Comparison of ENCODE assay signal across 26 mouse cellular contexts in genomic region chr4:155746575-155747490, GRCm38 (mm10). TPM values are rescaled to one million over a fixed set of nuclear protein-coding genes. Genes with fewer than 3 reads are reported as not detected.
DNase-seq lines count a peak whose midpoint lies in the region; ATAC-seq and TF ChIP-seq lines count a peak whose summit lies in the region.
"Had no signal": no experiment of that assay in that cellular context is flagged by ENCODE, and none has a peak within 500 bp of the region (broad histone marks: within the 10 kb centered on the region; RNA-seq: fewer than 3 reads in every experiment).

No protein-coding gene starts in this region.

- no peaks in the 10 kb centered on the region for H3K27me3 ChIP-seq in midbrain, embryonic 11.5 days (ENCODE audit: control insufficient read depth, insufficient read depth, low read length)
- no peaks in the 10 kb centered on the region for H3K27me3 ChIP-seq in midbrain, embryonic 14.5 days (ENCODE audit: control insufficient read depth, insufficient read depth, low read length)
- H3K27me3 ChIP-seq: forebrain, embryonic 12.5 days; hindbrain, embryonic 13.5 days; lung, embryonic 15.5 days; midbrain, embryonic 12.5 days; neural tube, embryonic 13.5 days had no signal

- no peak for TF ChIP-seq POLR2A in cortical plate, adult 2 months (IDR thresholded peaks at IDR 0.05; ENCODE audit: extremely low read depth, insufficient read depth, low read length)

- no peak overlapping the region for H3K4me3 ChIP-seq in midbrain, embryonic 11.5 days (ENCODE audit: low read depth, low read length)
- H3K4me3 ChIP-seq in midbrain, embryonic 14.5 days (replicated peaks; ENCODE audit: low read depth, low read length), result no peak overlapping the region
- no peak overlapping the region for H3K4me3 ChIP-seq in cortical plate, adult 2 months (ENCODE audit: insufficient read depth, low read length)
- H3K4me3 ChIP-seq: erythroblast, embryonic 14.5 days; forebrain, embryonic 12.5 days; hindbrain, embryonic 13.5 days; lung, embryonic 15.5 days; midbrain, embryonic 12.5 days; neural tube, embryonic 13.5 days had no signal

- H3K4me2 ChIP-seq in midbrain, embryonic 11.5 days, result no peak overlapping the region
- no peak overlapping the region for H3K4me2 ChIP-seq in midbrain, embryonic 14.5 days (ENCODE audit: low read length)
- H3K4me2 ChIP-seq: forebrain, embryonic 12.5 days; heart, embryonic 11.5 days; hindbrain, embryonic 13.5 days; lung, embryonic 15.5 days; midbrain, embryonic 12.5 days; neural tube, embryonic 13.5 days had no signal

- DNase-seq in midbrain, embryonic 11.5 days (ENCODE audit: low spot score, missing footprints), result peak; percentile 12
- no peak for DNase-seq in midbrain, embryonic 14.5 days
- peak; percentile 50 to 64 for DNase-seq in cerebellum, adult 18-20 months
- peak; percentile 76 for DNase-seq in cerebellum, adult 9-11 months
- no peak for DNase-seq in urinary bladder, adult 18-20 months (ENCODE audit: low spot score in 2 of 2)
- DNase-seq in B cell, adult 2 months, result no peak
- no peak for DNase-seq in adrenal gland, postnatal 14 days
- DNase-seq: adrenal gland, postnatal 10 days; gastrocnemius, postnatal 36 days; heart, adult 18-20 months; heart, postnatal 4 days; kidney, adult 11 months; kidney, postnatal 14 days; layer of hippocampus, adult 9-11 months; lung, postnatal 36 days had no signal

- no peak for TF ChIP-seq CTCF in cortical plate, adult 2 months (IDR thresholded peaks at IDR 0.05; ENCODE audit: extremely low read depth, insufficient read depth, low read length)

- H3K9ac ChIP-seq in midbrain, embryonic 11.5 days (ENCODE audit: low read length), result no peak overlapping the region
- no peak overlapping the region for H3K9ac ChIP-seq in midbrain, embryonic 14.5 days (replicated peaks; ENCODE audit: low read length)
- H3K9ac ChIP-seq: forebrain, embryonic 12.5 days; hindbrain, embryonic 13.5 days; lung, embryonic 15.5 days; midbrain, embryonic 12.5 days; neural tube, embryonic 13.5 days had no signal

- 85% methylated on average over 17 of the region's 17 CpGs for WGBS in midbrain, embryonic 11.5 days
- 87% methylated on average over 17 of the region's 17 CpGs for WGBS in midbrain, embryonic 14.5 days

- H3K9me3 ChIP-seq in midbrain, embryonic 11.5 days (ENCODE audit: control insufficient read depth, low read length), result no peaks in the 10 kb centered on the region
- H3K9me3 ChIP-seq in midbrain, embryonic 14.5 days (ENCODE audit: control insufficient read depth, low read length), result no peaks in the 10 kb centered on the region
- H3K9me3 ChIP-seq: forebrain, embryonic 12.5 days; G1E; hindbrain, embryonic 13.5 days; lung, embryonic 15.5 days; midbrain, embryonic 12.5 days; neural tube, embryonic 13.5 days had no signal

- ATAC-seq in midbrain, embryonic 11.5 days (ENCODE audit: low FRiP score), result no peak
- no peak for ATAC-seq in midbrain, embryonic 14.5 days (ENCODE audit: low FRiP score, low TSS enrichment)
- ATAC-seq: inflammation-experienced regulatory T-cells, adult 6 months had no signal

- peaks cover 36% of the 10 kb centered on the region for H3K36me3 ChIP-seq in midbrain, embryonic 11.5 days (ENCODE audit: control insufficient read depth, insufficient read depth, low read length)
- peaks cover 97% of the 10 kb centered on the region for H3K36me3 ChIP-seq in midbrain, embryonic 14.5 days (ENCODE audit: control insufficient read depth, insufficient read depth, low read length)

- H3K27ac ChIP-seq in midbrain, embryonic 11.5 days (ENCODE audit: low read depth, low read length), result no peak overlapping the region
- no peak overlapping the region for H3K27ac ChIP-seq in midbrain, embryonic 14.5 days (replicated peaks; ENCODE audit: low read depth, low read length)
- H3K27ac ChIP-seq in cortical plate, adult 2 months (ENCODE audit: insufficient read depth, low read length), result peak overlapping the region; percentile 30; the same call in 1 of the 2 replicates
- H3K27ac ChIP-seq: forebrain, embryonic 12.5 days; hindbrain, embryonic 13.5 days; lung, embryonic 15.5 days; midbrain, embryonic 12.5 days; neural tube, embryonic 13.5 days had no signal

- H3K4me1 ChIP-seq in midbrain, embryonic 11.5 days (ENCODE audit: control insufficient read depth, insufficient read depth, low read length), result no peaks in the 10 kb centered on the region
- no peaks in the 10 kb centered on the region for H3K4me1 ChIP-seq in midbrain, embryonic 14.5 days (ENCODE audit: control insufficient read depth, insufficient read depth, low read length)
- H3K4me1 ChIP-seq in cortical plate, adult 2 months (ENCODE audit: control insufficient read depth, insufficient read depth, low read length), result no peaks in the 10 kb centered on the region
- H3K4me1 ChIP-seq: forebrain, embryonic 12.5 days; hindbrain, embryonic 13.5 days; lung, embryonic 15.5 days; midbrain, embryonic 12.5 days; neural tube, embryonic 13.5 days had no signal

RNA-seq across cellular contexts. Expression of gene Tmem240, which starts 12.2 kb away (rescaled TPM):
- polyA plus RNA-seq in midbrain, embryonic 11.5 days (2014; fragmentation: Nextera tagmentation; extraction: Ambion mirVana), result 0.69 and 0.96 TPM in 2 replicates
- polyA plus RNA-seq in midbrain, embryonic 14.5 days (2014; fragmentation: Nextera tagmentation; extraction: Ambion mirVana), result 7.5 and 19.8 TPM in 2 replicates
- polyA plus RNA-seq in cortical plate, adult 2 months (2012; rRNA removed), result 68.5 and 70.6 TPM in 2 replicates
- 0.79 and 1.2 TPM in 2 replicates for total RNA-seq in adrenal gland, postnatal 14 days (2021)

RNA-seq across cellular contexts. Expression of gene Atad3a, which starts 14.1 kb away (rescaled TPM):
- 84.5 and 84.6 TPM in 2 replicates for polyA plus RNA-seq in midbrain, embryonic 11.5 days (2014; fragmentation: Nextera tagmentation; extraction: Ambion mirVana)
- polyA plus RNA-seq in midbrain, embryonic 14.5 days (2014; fragmentation: Nextera tagmentation; extraction: Ambion mirVana), result 77.4 and 79.8 TPM in 2 replicates
- polyA plus RNA-seq in cortical plate, adult 2 months (2012; rRNA removed), result 84.4 and 93.0 TPM in 2 replicates
- 117 and 127 TPM in 2 replicates for total RNA-seq in adrenal gland, postnatal 14 days (2021)

RNA-seq across cellular contexts. Expression of gene Vwa1, which starts 27.7 kb away (rescaled TPM):
- polyA plus RNA-seq in midbrain, embryonic 11.5 days (2014; fragmentation: Nextera tagmentation; extraction: Ambion mirVana), result 9.1 and 9.9 TPM in 2 replicates
- polyA plus RNA-seq in midbrain, embryonic 14.5 days (2014; fragmentation: Nextera tagmentation; extraction: Ambion mirVana), result 18.0 and 24.4 TPM in 2 replicates
- 29.8 and 32.1 TPM in 2 replicates for polyA plus RNA-seq in cortical plate, adult 2 months (2012; rRNA removed)
- total RNA-seq in adrenal gland, postnatal 14 days (2021), result 5.2 and 5.5 TPM in 2 replicates
- total RNA-seq: megakaryocyte, adult 5-6 weeks had no signal
- polyA plus RNA-seq: erythroblast, embryonic 14.5 days had no signal

RNA-seq across cellular contexts. Expression of gene Tmem88b, which starts 38.8 kb away (rescaled TPM):
- polyA plus RNA-seq in midbrain, embryonic 11.5 days (2014; fragmentation: Nextera tagmentation; extraction: Ambion mirVana), result 0.14 and 0.21 TPM in 2 replicates
- 0.43 and 0.51 TPM in 2 replicates for polyA plus RNA-seq in midbrain, embryonic 14.5 days (2014; fragmentation: Nextera tagmentation; extraction: Ambion mirVana)
- 39.2 and 50.5 TPM in 2 replicates for polyA plus RNA-seq in cortical plate, adult 2 months (2012; rRNA removed)
- 0.79 and 0.82 TPM in 2 replicates for total RNA-seq in adrenal gland, postnatal 14 days (2021)
- total RNA-seq: megakaryocyte, adult 5-6 weeks had no signal
- polyA plus RNA-seq: erythroblast, embryonic 14.5 days; G1E; inflammation-experienced regulatory T-cells, adult 6 months had no signal

RNA-seq across cellular contexts. Expression of gene Ssu72, which starts 42.2 kb away (rescaled TPM):
- 147 and 155 TPM in 2 replicates for polyA plus RNA-seq in midbrain, embryonic 11.5 days (2014; fragmentation: Nextera tagmentation; extraction: Ambion mirVana)
- 162 and 177 TPM in 2 replicates for polyA plus RNA-seq in midbrain, embryonic 14.5 days (2014; fragmentation: Nextera tagmentation; extraction: Ambion mirVana)
- polyA plus RNA-seq in cortical plate, adult 2 months (2012; rRNA removed), result 131 and 138 TPM in 2 replicates
- total RNA-seq in adrenal gland, postnatal 14 days (2021), result 94.3 and 97.0 TPM in 2 replicates

Comparison
In these comparisons a context has a peak if more than half of its experiments do, and no peak if none do; other contexts are left out.
1. DNase-seq: peak in midbrain, embryonic 11.5 days (single experiment), cerebellum, adult 18-20 months (2 of 2) and cerebellum, adult 9-11 months (single experiment); none in midbrain, embryonic 14.5 days (single experiment), urinary bladder, adult 18-20 months (0 of 2), B cell, adult 2 months (0 of 2) and adrenal gland, postnatal 14 days (single experiment).